Comparison of ENCODE assay signal across 29 mouse cellular contexts in genomic region chr3:108921822-108922221, GRCm38 (mm10). TPM values are rescaled to one million over a fixed set of nuclear protein-coding genes. Genes with fewer than 3 reads are reported as not detected.
DNase-seq lines count a peak whose midpoint lies in the region; ATAC-seq lines count a peak whose summit lies in the region.
"Had no signal": no experiment of that assay in that cellular context is flagged by ENCODE, and none has a peak within 500 bp of the region (broad histone marks: within the 10 kb centered on the region; RNA-seq: fewer than 3 reads in every experiment).

No protein-coding gene starts in this region.

- H3K4me1 ChIP-seq in liver, embryonic 12.5 days: peaks cover 47% of the 10 kb centered on the region
- no peaks in the 10 kb centered on the region for H3K4me1 ChIP-seq in midbrain, embryonic 11.5 days (ENCODE audit: control insufficient read depth, insufficient read depth, low read length)
- H3K4me1 ChIP-seq: embryonic facial prominence, embryonic 10.5 days; heart, embryonic 15.5 days; intestine, embryonic 15.5 days; limb, embryonic 13.5 days had no signal

- H3K9me3 ChIP-seq in liver, embryonic 12.5 days (replicated peaks): no peaks in the 10 kb centered on the region
- H3K9me3 ChIP-seq in midbrain, embryonic 11.5 days (ENCODE audit: control insufficient read depth, low read length): no peaks in the 10 kb centered on the region
- H3K9me3 ChIP-seq: embryonic facial prominence, embryonic 10.5 days; heart, embryonic 15.5 days; intestine, embryonic 15.5 days; limb, embryonic 13.5 days had no signal

- peak; percentile 98 for ATAC-seq in liver, embryonic 12.5 days
- peak; percentile 96 for ATAC-seq in megakaryocyte progenitor cell, adult 5-6 weeks (replicated peaks; ENCODE audit: poor library complexity)
- no peak for ATAC-seq in midbrain, embryonic 11.5 days (ENCODE audit: low FRiP score)
- ATAC-seq: forebrain, postnatal 0 days; hindbrain, embryonic 16.5 days; intestine, embryonic 15.5 days had no signal

- intact Hi-C loops in heart, postnatal 25 days (cut with DNase I): no loop called here

- H3K4me2 ChIP-seq in liver, embryonic 12.5 days: peak overlapping the region; percentile 28
- no peak overlapping the region for H3K4me2 ChIP-seq in midbrain, embryonic 11.5 days
- H3K4me2 ChIP-seq: heart, embryonic 15.5 days; intestine, embryonic 15.5 days; limb, embryonic 13.5 days; lung, embryonic 14.5 days had no signal

- H3K27me3 ChIP-seq in liver, embryonic 12.5 days (replicated peaks): no peaks in the 10 kb centered on the region
- H3K27me3 ChIP-seq in midbrain, embryonic 11.5 days (ENCODE audit: control insufficient read depth, insufficient read depth, low read length): no peaks in the 10 kb centered on the region
- H3K27me3 ChIP-seq: heart, embryonic 15.5 days; intestine, embryonic 15.5 days; limb, embryonic 13.5 days had no signal

- H3K9ac ChIP-seq in liver, embryonic 12.5 days: no peak overlapping the region
- no peak overlapping the region for H3K9ac ChIP-seq in midbrain, embryonic 11.5 days (ENCODE audit: low read length)
- H3K9ac ChIP-seq: forebrain, postnatal 0 days; heart, embryonic 15.5 days; intestine, embryonic 15.5 days; limb, embryonic 13.5 days; lung, embryonic 14.5 days had no signal

- peak overlapping the region; percentile 74 for H3K27ac ChIP-seq in liver, embryonic 12.5 days
- H3K27ac ChIP-seq in midbrain, embryonic 11.5 days (ENCODE audit: low read depth, low read length): no peak overlapping the region
- H3K27ac ChIP-seq: embryonic facial prominence, embryonic 10.5 days; heart, adult 2 months; heart, embryonic 15.5 days; intestine, embryonic 15.5 days; limb, embryonic 13.5 days had no signal

- no peak overlapping the region for H3K4me3 ChIP-seq in liver, embryonic 12.5 days
- H3K4me3 ChIP-seq in midbrain, embryonic 11.5 days (ENCODE audit: low read depth, low read length): no peak overlapping the region
- H3K4me3 ChIP-seq: embryonic facial prominence, embryonic 10.5 days; heart, adult 2 months; heart, embryonic 15.5 days; intestine, embryonic 15.5 days; limb, embryonic 13.5 days had no signal

- peak; percentile 70 for DNase-seq in heart, adult 11 months
- no peak for DNase-seq in heart, postnatal 25 days (ENCODE audit: low spot score)
- DNase-seq in c-Kit-positive CD71-positive TER-119-positive erythroid progenitor cells, embryonic 14.5 days (ENCODE audit: low spot score): peak; percentile 48
- no peak for DNase-seq in midbrain, embryonic 11.5 days (ENCODE audit: low spot score, missing footprints)
- DNase-seq in thymus, postnatal 10 days (ENCODE audit: low spot score in 2 of 2): no peak
- DNase-seq: adrenal gland, postnatal 14 days; cerebellum, adult 9-10 months; forebrain, postnatal 0 days; gastrocnemius, postnatal 25 days; heart, adult 2 months; kidney, adult 8-10 months; kidney, postnatal 25 days; lung, embryonic 14.5 days; right cerebral cortex, postnatal 4 days; thymus, postnatal 36 days had no signal

- 26% methylated on average over 1 of the region's 1 CpGs for WGBS in liver, embryonic 12.5 days (ENCODE audit: insufficient replicate concordance)
- WGBS in midbrain, embryonic 11.5 days: 85% methylated on average over 1 of the region's 1 CpGs

- no peaks in the 10 kb centered on the region for H3K36me3 ChIP-seq in liver, embryonic 12.5 days
- no peaks in the 10 kb centered on the region for H3K36me3 ChIP-seq in midbrain, embryonic 11.5 days (ENCODE audit: control insufficient read depth, insufficient read depth, low read length)
- H3K36me3 ChIP-seq: embryonic facial prominence, embryonic 10.5 days; heart, embryonic 15.5 days; intestine, embryonic 15.5 days; limb, embryonic 13.5 days had no signal

RNA-seq across cellular contexts. Expression of gene Prpf38b, which starts 10.3 kb away (rescaled TPM):
- total RNA-seq in heart, postnatal 25 days (2021): 10 to 100 TPM; 18.8 to 20.6 TPM
- 58.1 and 59.1 TPM in 2 replicates for polyA plus RNA-seq in liver, embryonic 12.5 days (2016; fragmentation: Nextera tagmentation; extraction: Ambion mirVana)
- 138 and 148 TPM in 2 replicates for total RNA-seq in megakaryocyte progenitor cell, adult 5-6 weeks (2015)
- 235 and 313 TPM in 2 replicates for total RNA-seq in megakaryocyte progenitor cell, adult 5-6 weeks (2017)
- polyA plus RNA-seq in midbrain, embryonic 11.5 days (2014; fragmentation: Nextera tagmentation; extraction: Ambion mirVana): 61.1 and 74.3 TPM in 2 replicates

RNA-seq across cellular contexts. Expression of gene Henmt1, which starts 17.9 kb away (rescaled TPM):
- total RNA-seq in heart, postnatal 25 days (2021): not detected
- 0.11 and 0.14 TPM in 2 replicates for polyA plus RNA-seq in liver, embryonic 12.5 days (2016; fragmentation: Nextera tagmentation; extraction: Ambion mirVana)
- 0.56 TPM in 1 of 2 replicates, not detected in the other for total RNA-seq in megakaryocyte progenitor cell, adult 5-6 weeks (2015)
- 0.64 TPM in 1 of 2 replicates, not detected in the other for total RNA-seq in megakaryocyte progenitor cell, adult 5-6 weeks (2017)
- polyA plus RNA-seq in midbrain, embryonic 11.5 days (2014; fragmentation: Nextera tagmentation; extraction: Ambion mirVana): 0.54 and 0.56 TPM in 2 replicates
- total RNA-seq: adrenal gland, postnatal 14 days; gastrocnemius, postnatal 25 days; heart, adult 2 months had no signal
- polyA plus RNA-seq: heart, adult 2 months; heart, embryonic 15.5 days had no signal

RNA-seq across cellular contexts. Expression of gene Gm9857, which starts 18.4 kb away (rescaled TPM):
- total RNA-seq in heart, postnatal 25 days (2021): not detected
- polyA plus RNA-seq in liver, embryonic 12.5 days (2016; fragmentation: Nextera tagmentation; extraction: Ambion mirVana): not detected in 2 replicates
- total RNA-seq in megakaryocyte progenitor cell, adult 5-6 weeks (2015): not detected in 2 replicates
- not detected in 2 replicates for total RNA-seq in megakaryocyte progenitor cell, adult 5-6 weeks (2017)
- polyA plus RNA-seq in midbrain, embryonic 11.5 days (2014; fragmentation: Nextera tagmentation; extraction: Ambion mirVana): not detected in 2 replicates
- total RNA-seq: adrenal gland, postnatal 14 days; forebrain, postnatal 0 days; gastrocnemius, postnatal 25 days; heart, adult 2 months; hematopoietic stem cell, adult 5-6 weeks; layer of hippocampus, adult 8-10 months; left cerebral cortex, postnatal 25 days; midbrain, postnatal 0 days had no signal
- polyA plus RNA-seq: cortical plate, adult 2 months; embryonic facial prominence, embryonic 10.5 days; forebrain, embryonic 11.5 days; forebrain, postnatal 0 days; heart, adult 2 months; heart, embryonic 15.5 days; hindbrain, embryonic 16.5 days; intestine, embryonic 15.5 days; lung, embryonic 14.5 days; midbrain, postnatal 0 days; neural tube, embryonic 14.5 days had no signal

RNA-seq across cellular contexts. Expression of gene Fndc7, which starts 32.0 kb away (rescaled TPM):
- total RNA-seq in heart, postnatal 25 days (2021): under 1 TPM in 1 of 2 experiments, not detected in 1; 0.05 TPM
- 0.07 and 0.10 TPM in 2 replicates for polyA plus RNA-seq in liver, embryonic 12.5 days (2016; fragmentation: Nextera tagmentation; extraction: Ambion mirVana)
- total RNA-seq in megakaryocyte progenitor cell, adult 5-6 weeks (2015): 0.07 TPM in 1 of 2 replicates, not detected in the other
- 0.25 TPM in 1 of 2 replicates, not detected in the other for total RNA-seq in megakaryocyte progenitor cell, adult 5-6 weeks (2017)
- 0.11 TPM in 1 of 2 replicates, not detected in the other for polyA plus RNA-seq in midbrain, embryonic 11.5 days (2014; fragmentation: Nextera tagmentation; extraction: Ambion mirVana)
- total RNA-seq: gastrocnemius, postnatal 25 days; hematopoietic stem cell, adult 5-6 weeks; midbrain, postnatal 0 days had no signal
- polyA plus RNA-seq: forebrain, embryonic 11.5 days; forebrain, postnatal 0 days; midbrain, postnatal 0 days had no signal

Comparison
In these comparisons a context has a peak if more than half of its experiments do, and no peak if none do; other contexts are left out.
1. DNase-seq: peak in heart, adult 11 months (single experiment) and c-Kit-positive CD71-positive TER-119-positive erythroid progenitor cells, embryonic 14.5 days (single experiment); none in heart, postnatal 25 days (single experiment), midbrain, embryonic 11.5 days (single experiment) and thymus, postnatal 10 days (0 of 2).
2. RNA of gene Prpf38b, which starts 10.3 kb away (total RNA-seq): 138 to 313 TPM in megakaryocyte progenitor cell, adult 5-6 weeks; 18.8 to 20.6 TPM in heart, postnatal 25 days; every median in the first group is over 4 times any median in the second.